Mouse (Mus musculus) cerebellum, adult 2 months (tissue): ENCODE data around the gene Fam193b. TPM values are rescaled to one million over a fixed set of nuclear protein-coding genes. Genes with fewer than 3 reads are reported as not detected.

ENCODE experiments used
- DNase-seq, 2 experiments: peaks; one replicate each; pipeline ENCODE4 v3.0.0; 2021
- H3K27ac ChIP-seq: fragments of 200-500 bp; 2 replicates; pipeline ENCODE4 v1.5.1; 2012; ENCODE audit warnings: low read length, control low read depth, inconsistent platforms; ENCODE audit not compliant: insufficient read depth
- H3K27me3 ChIP-seq: fragments of 200-500 bp; 2 replicates; pipeline ENCODE4 v1.6.1; 2012; ENCODE audit warnings: inconsistent platforms, mild to moderate bottlenecking, low read length, moderate library complexity; ENCODE audit not compliant: control insufficient read depth, insufficient read depth
- H3K4me1 ChIP-seq: fragments of 200-500 bp; 2 replicates; pipeline ENCODE4 v1.6.1; 2011; ENCODE audit warnings: low read length; ENCODE audit not compliant: control insufficient read depth, insufficient read depth
- H3K4me3 ChIP-seq: fragments of 200-500 bp; replicated peaks from 2 replicates; pipeline ENCODE3; 2011; ENCODE audit warnings: mild to moderate bottlenecking, low read depth, low read length, control low read depth; ENCODE audit not compliant: insufficient read depth
- CTCF ChIP-seq: fragments of 200-500 bp; IDR thresholded peaks from 2 replicates; pipeline ENCODE4 v1.5.1; 2011; ENCODE audit warnings: low read depth, mild to moderate bottlenecking, control low read depth, low read length, moderate library complexity, borderline replicate concordance; ENCODE audit not compliant: insufficient read depth
- POLR2A ChIP-seq: fragments of 200-500 bp; IDR thresholded peaks from 2 replicates; pipeline ENCODE4 v1.6.1; 2011; ENCODE audit warnings: low read length, control low read depth, borderline replicate concordance; ENCODE audit not compliant: insufficient read depth
- WGBS: fragments of 180-500 bp; shearing (Covaris S2); methylation state at CpG from one replicate; pipeline ENCODE4 v1.1.7; 2018; 5-methylcytosine and 5-hydroxymethylcytosine counted together
- polyA plus RNA-seq: library from polyadenylated mRNA; depleted of rRNA; stranded (reverse); fragments of >200 nt; gene quantifications from 2 replicates; pipeline ENCODE4 v1.2.3, GENCODE M21; 2012

Fam193b gene
- polyA plus RNA-seq, 1 experiment = 127 TPM

GRCm38 (mm10) chr13:55535796-55536193, 35.1 kb downstream of the Fam193b start:
- Histone ChIP-seq H3K27me3 (no peaks in the 10 kb centered on the region), H3K4me3 (peak overlapping the region; percentile 84), H3K27ac (no peak overlapping the region), H3K4me1 (peaks cover 7% of the 10 kb centered on the region)
- peak in 1 of 2 experiments; percentile 47 for DNase-seq
- TF ChIP-seq POLR2A (no peak), CTCF (no peak)
- WGBS = 13% methylated on average over 17 of the region's 17 CpGs

- no peak for DNase-seq
- Histone ChIP-seq H3K4me3 (peak overlapping the region; percentile 84), H3K27ac (no peak overlapping the region), H3K4me1 (peaks cover 7% of the 10 kb centered on the region), H3K27me3 (no peaks in the 10 kb centered on the region)
- TF ChIP-seq CTCF (no peak), POLR2A (no peak)
- 89% methylated on average over 15 of the region's 15 CpGs for whole genome bisulfite sequencing
Measured at GRCm38 (mm10) chr13:55535191-55535590, 35.7 kb downstream of the Fam193b start.

GRCm38 (mm10) chr13:55529198-55529915, 41.6 kb downstream of the Fam193b start, which contains the start of gene Dok3:
Dok3 (minus strand) TSS chr13:55529296.
- H3K27ac ChIP-seq = no peak within 1 kb of the TSS
- TF ChIP-seq CTCF (no peak), POLR2A (no peak)
- DNase-seq = no peak
- H3K27me3 ChIP-seq = no peaks in the 10 kb centered on the region
- H3K4me3 ChIP-seq = no peak within 1 kb of the TSS
- 75% methylated on average over 8 of the region's 8 CpGs for WGBS
- H3K4me1 ChIP-seq = no peaks in the 10 kb centered on the region

- Histone ChIP-seq H3K4me1 (no peaks in the 10 kb centered on the region), H3K4me3 (no peak overlapping the region), H3K27me3 (no peaks in the 10 kb centered on the region), H3K27ac (no peak overlapping the region)
- 71% methylated on average over 18 of the region's 18 CpGs for WGBS
- TF ChIP-seq POLR2A (no peak), CTCF (no peak)
- DNase-seq = no peak
Measured at GRCm38 (mm10) chr13:55527834-55528772, 42.8 kb downstream of the Fam193b start.

- Histone ChIP-seq H3K27ac (no peak overlapping the region), H3K4me1 (no peaks in the 10 kb centered on the region), H3K27me3 (no peaks in the 10 kb centered on the region), H3K4me3 (no peak overlapping the region)
- no peak for DNase-seq
- no peak for TF ChIP-seq POLR2A
- TF ChIP-seq CTCF = no peak
- WGBS = 32% methylated on average over 16 of the region's 16 CpGs
Measured at GRCm38 (mm10) chr13:55527212-55527611, 43.7 kb downstream of the Fam193b start.

GRCm38 (mm10) chr13:55525733-55526553, 45.0 kb downstream of the Fam193b start:
- Histone ChIP-seq H3K4me1 (no peaks in the 10 kb centered on the region), H3K27me3 (no peaks in the 10 kb centered on the region), H3K27ac (no peak overlapping the region), H3K4me3 (no peak overlapping the region)
- WGBS = 74% methylated on average over 16 of the region's 16 CpGs
- TF ChIP-seq POLR2A (no peak), CTCF (no peak)
- DNase-seq = no peak

- no peaks in the 10 kb centered on the region for H3K27me3 ChIP-seq
- H3K27ac ChIP-seq = no peak overlapping the region
- 85% methylated on average over 23 of the region's 23 CpGs for WGBS
- DNase-seq = no peak
- no peaks in the 10 kb centered on the region for H3K4me1 ChIP-seq
- no peak for TF ChIP-seq CTCF
- no peak for TF ChIP-seq POLR2A
- no peak overlapping the region for H3K4me3 ChIP-seq
Measured at GRCm38 (mm10) chr13:55523951-55524600, 46.8 kb downstream of the Fam193b start.
